Mouse (Mus musculus) liver, embryonic 14.5 days (tissue): ENCODE data around the gene Pde11a. TPM values are rescaled to one million over a fixed set of nuclear protein-coding genes. Genes with fewer than 3 reads are reported as not detected.

Source experiments
- ATAC-seq: fragments of 200-750 bp; cut with Nextera tagmentation; 2 replicates; pipeline ENCODE4 v1.8.0; 2017; ENCODE audit warnings: moderate number of reproducible peaks, mild to moderate bottlenecking, moderate library complexity; ENCODE audit not compliant: insufficient read depth
- DNase-seq, 3 experiments: peaks; one replicate each; pipeline ENCODE4 v3.0.0-alpha.2; 2012 to 2013; ENCODE audit warnings: low read depth in 3 of 3, low spot score in 3 of 3
- H3K27ac ChIP-seq: fragments of 300-500 bp; sonication (generic); 2 replicates; pipeline ENCODE4 v1.5.1; 2014; ENCODE audit warnings: moderate library complexity, mild to moderate bottlenecking, control low read depth, inconsistent platforms
- H3K27me3 ChIP-seq: fragments of 300-500 bp; sonication (generic); 2 replicates; pipeline ENCODE4 v1.6.1; 2014; ENCODE audit warnings: mild to moderate bottlenecking, low read length, moderate library complexity; ENCODE audit not compliant: control insufficient read depth, insufficient read depth
- H3K36me3 ChIP-seq: fragments of 300-500 bp; sonication (generic); replicated peaks from 2 replicates; pipeline ENCODE4 v1.6.1; 2014; ENCODE audit warnings: low read depth; ENCODE audit not compliant: control insufficient read depth, insufficient read depth
- H3K4me1 ChIP-seq, 2 experiments: fragments of 200-500 bp in 1 of 2; fragments of 300-500 bp in 1 of 2; sonication (generic) in 1 of 2; replicated peaks; 2 replicates each; pipeline ENCODE4 v1.6.1; 2012 to 2014; ENCODE audit warnings: antibody characterized with exemption in 1 of 2, inconsistent platforms in 1 of 2, low read length in 1 of 2; ENCODE audit not compliant: control insufficient read depth in 2 of 2, insufficient read depth in 2 of 2
- H3K4me2 ChIP-seq: fragments of 300-500 bp; sonication (generic); 2 replicates; pipeline ENCODE4 v1.6.1; 2014; ENCODE audit warnings: low read depth, mild to moderate bottlenecking, control low read depth, moderate library complexity
- H3K4me3 ChIP-seq, 2 experiments: fragments of 200-500 bp in 1 of 2; fragments of 300-500 bp in 1 of 2; sonication (generic) in 1 of 2; 2 replicates each; pipeline ENCODE4 v1.5.1; 2012 to 2014; ENCODE audit warnings: low read depth in 2 of 2, low read length in 2 of 2, mild to moderate bottlenecking in 2 of 2, control low read depth in 1 of 2, inconsistent platforms in 1 of 2, moderate library complexity in 1 of 2; ENCODE audit not compliant: insufficient read depth in 1 of 2
- H3K9ac ChIP-seq: fragments of 300-500 bp; sonication (generic); replicated peaks from 2 replicates; pipeline ENCODE4 v1.6.1; 2014; ENCODE audit warnings: mild to moderate bottlenecking, control low read depth, moderate library complexity
- H3K9me3 ChIP-seq: fragments of 300-500 bp; sonication (generic); 2 replicates; pipeline ENCODE4 v1.6.1; 2016; ENCODE audit warnings: low read length, mixed read lengths; ENCODE audit not compliant: control insufficient read depth
- CTCF ChIP-seq: IDR thresholded peaks from 2 replicates; pipeline ENCODE4 v1.5.1; 2016; ENCODE audit warnings: antibody characterized with exemption, low read depth, control low read depth
- EP300 ChIP-seq: IDR thresholded peaks from 2 replicates; pipeline ENCODE4 v1.6.1; 2016; ENCODE audit warnings: antibody characterized with exemption, low read depth
- WGBS: fragments of 180-500 bp; shearing (Covaris S2); extraction: QIAGEN DNeasy Blood & Tissue Kit; methylation state at CpG from one replicate; pipeline ENCODE4 v1.1.7; 2014; ENCODE audit not compliant: insufficient replicate concordance; 5-methylcytosine and 5-hydroxymethylcytosine counted together
- polyA plus RNA-seq, 2 experiments: library from polyadenylated mRNA; depleted of rRNA in 1 of 2; stranded (reverse) in 1 of 2; unstranded in 1 of 2; fragments of >200 nt; fragmentation: Nextera tagmentation in 1 of 2; extraction: Ambion mirVana in 1 of 2; gene quantifications; 2 replicates each; pipeline versions ENCODE4 v1.2.1 to v1.2.3; 2012 to 2014

Pde11a gene
- polyA plus RNA-seq, 2 experiments: 0.01 TPM; not detected in 1

- Histone ChIP-seq H3K4me2 (no peak overlapping the region), H3K27me3 (no peaks in the 10 kb centered on the region), H3K36me3 (no peaks in the 10 kb centered on the region), H3K4me3 (no peak overlapping the region), H3K9ac (no peak overlapping the region), H3K4me1 (no peaks in the 10 kb centered on the region), H3K27ac (no peak overlapping the region), H3K9me3 (no peaks in the 10 kb centered on the region)
- DNase-seq: no peak
- 68% methylated on average over 5 of the region's 5 CpGs for WGBS
- ATAC-seq: no peak
- TF ChIP-seq EP300: no peak
Observed at GRCm38 (mm10) chr2:76095861-76096260, 242.7 kb downstream of the Pde11a start.

- no peak overlapping the region for H3K27ac ChIP-seq
- no peaks in the 10 kb centered on the region for H3K27me3 ChIP-seq
- no peaks in the 10 kb centered on the region for H3K9me3 ChIP-seq
- DNase-seq (no peak), ATAC-seq (no peak)
- no peak for TF ChIP-seq CTCF
- no peak for TF ChIP-seq EP300
- H3K4me2 ChIP-seq: no peak overlapping the region
- H3K9ac ChIP-seq: no peak overlapping the region
- no peaks in the 10 kb centered on the region for H3K36me3 ChIP-seq
- peaks cover 0 to 2% of the 10 kb centered on the region in 2 experiments; a peak in 1 of 4 replicates for H3K4me1 ChIP-seq
- H3K4me3 ChIP-seq: no peak overlapping the region
Observed at GRCm38 (mm10) chr2:76090506-76090905, 248.1 kb downstream of the Pde11a start.

DNA sequence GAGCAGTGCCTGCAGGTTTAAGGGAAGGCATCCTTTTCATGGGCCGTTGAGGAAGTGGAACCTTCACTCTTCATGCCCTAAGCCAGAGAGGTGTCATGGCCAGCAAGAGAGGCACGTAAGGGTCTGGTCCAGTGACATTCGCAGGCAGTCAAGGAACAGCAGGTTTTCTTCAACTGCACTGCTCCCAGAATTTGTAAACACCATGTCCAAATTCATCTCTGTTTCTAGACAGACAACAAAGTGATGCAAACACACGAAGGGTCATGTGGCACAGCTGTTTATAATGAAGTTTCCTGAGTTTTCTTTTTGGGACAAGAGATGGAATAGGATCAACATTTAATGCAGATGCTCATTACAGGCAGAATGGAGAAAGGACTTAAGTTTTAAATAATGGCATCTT, 249.7 kb downstream of the Pde11a start:
- ATAC-seq (no peak), DNase-seq (no peak)
- H3K4me1 ChIP-seq: peaks cover 0 to 2% of the 10 kb centered on the region in 2 experiments; a peak in 1 of 4 replicates
- H3K4me3 ChIP-seq: no peak overlapping the region
- H3K27me3 ChIP-seq: no peaks in the 10 kb centered on the region
- no peak overlapping the region for H3K4me2 ChIP-seq
- WGBS: 48% methylated on average over 4 of the region's 4 CpGs
- no peaks in the 10 kb centered on the region for H3K9me3 ChIP-seq
- no peaks in the 10 kb centered on the region for H3K36me3 ChIP-seq
- H3K9ac ChIP-seq: no peak overlapping the region
- H3K27ac ChIP-seq: no peak overlapping the region
- TF ChIP-seq CTCF (no peak), EP300 (no peak)

DNA sequence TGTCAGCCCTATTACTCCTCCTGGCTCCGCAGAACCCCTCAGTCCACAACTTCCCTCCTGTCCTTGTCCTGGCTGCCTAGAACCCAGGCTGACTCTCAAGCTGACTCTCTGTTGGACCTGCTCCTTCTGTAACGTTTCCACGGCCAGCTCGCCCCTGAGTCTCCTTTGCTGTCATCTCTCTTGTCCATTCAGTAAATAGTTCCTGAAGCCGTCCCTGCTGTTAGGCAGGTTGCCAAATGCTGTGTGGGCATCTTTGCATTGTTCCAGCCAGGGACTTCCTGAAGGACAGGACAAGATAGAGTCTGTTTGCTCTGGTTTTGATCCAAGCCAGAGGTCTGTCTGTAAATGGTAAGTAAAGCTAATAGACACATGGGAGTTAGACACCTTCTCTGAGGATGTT, 250.2 kb downstream of the Pde11a start:
- no peaks in the 10 kb centered on the region for H3K27me3 ChIP-seq
- no peak for ATAC-seq
- no peak overlapping the region for H3K27ac ChIP-seq
- no peak overlapping the region for H3K9ac ChIP-seq
- peaks cover 0 to 2% of the 10 kb centered on the region in 2 experiments; a peak in 1 of 4 replicates for H3K4me1 ChIP-seq
- no peak for DNase-seq
- WGBS: 57% methylated on average over 5 of the region's 5 CpGs
- no peaks in the 10 kb centered on the region for H3K36me3 ChIP-seq
- H3K4me2 ChIP-seq: no peak overlapping the region
- TF ChIP-seq EP300 (no peak), CTCF (no peak)
- H3K9me3 ChIP-seq: no peaks in the 10 kb centered on the region
- no peak overlapping the region for H3K4me3 ChIP-seq

GRCm38 (mm10) chr2:76087170-76087569, 251.4 kb downstream of the Pde11a start:
- WGBS: 57% methylated on average over 3 of the region's 3 CpGs
- Histone ChIP-seq H3K4me2 (no peak overlapping the region), H3K36me3 (no peaks in the 10 kb centered on the region), H3K27me3 (no peaks in the 10 kb centered on the region), H3K9me3 (no peaks in the 10 kb centered on the region), H3K9ac (no peak overlapping the region), H3K4me1 (peaks cover 0 to 2% of the 10 kb centered on the region in 2 experiments; a peak in 1 of 4 replicates), H3K27ac (no peak overlapping the region), H3K4me3 (no peak overlapping the region)
- TF ChIP-seq EP300 (no peak), CTCF (no peak)
- ATAC-seq (no peak), DNase-seq (no peak)

DNA sequence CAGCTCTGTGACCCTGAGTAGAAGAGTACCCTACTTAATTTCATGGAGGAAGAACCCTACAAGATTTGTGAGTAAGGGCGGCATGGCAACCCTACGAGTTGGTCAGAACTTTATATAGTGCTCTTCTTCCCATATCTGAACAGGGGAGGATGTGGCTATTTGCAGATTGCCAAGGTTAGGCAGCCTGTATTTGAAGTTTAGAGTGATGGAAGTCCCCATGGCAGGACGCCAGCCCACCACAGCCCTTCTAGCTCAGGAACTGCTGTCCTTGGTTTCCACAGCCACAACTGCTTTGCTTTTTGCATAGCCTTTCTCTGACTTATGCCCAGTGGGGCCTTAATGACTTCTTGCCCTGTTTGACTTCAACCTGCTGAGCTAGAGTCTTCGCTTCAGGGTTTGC, 253.6 kb downstream of the Pde11a start:
- TF ChIP-seq CTCF (no peak), EP300 (no peak)
- Histone ChIP-seq H3K4me3 (no peak overlapping the region), H3K27me3 (no peaks in the 10 kb centered on the region), H3K4me2 (no peak overlapping the region), H3K36me3 (no peaks in the 10 kb centered on the region), H3K27ac (no peak overlapping the region), H3K4me1 (peaks cover 0 to 2% of the 10 kb centered on the region in 2 experiments; a peak in 1 of 4 replicates), H3K9ac (no peak overlapping the region), H3K9me3 (no peaks in the 10 kb centered on the region)
- ATAC-seq (no peak), DNase-seq (no peak)
- WGBS: 63% methylated on average over 4 of the region's 4 CpGs
